Mouse (Mus musculus) embryonic fibroblast, embryonic 13.5 days (primary cell): Measurements from ENCODE around the gene Srpk1.

Experiments
- CTCF ChIP-seq: IDR thresholded peaks from 2 replicates; pipeline ENCODE4 v1.5.1; 2011; ENCODE audit warnings: mild to moderate bottlenecking, control low read depth, low read length, moderate library complexity, borderline replicate concordance; ENCODE audit not compliant: insufficient read depth
- POLR2A ChIP-seq: IDR thresholded peaks from 2 replicates; pipeline ENCODE4 v1.6.1; 2011; ENCODE audit warnings: low read depth, mild to moderate bottlenecking, control low read depth, low read length, moderate library complexity

DNA sequence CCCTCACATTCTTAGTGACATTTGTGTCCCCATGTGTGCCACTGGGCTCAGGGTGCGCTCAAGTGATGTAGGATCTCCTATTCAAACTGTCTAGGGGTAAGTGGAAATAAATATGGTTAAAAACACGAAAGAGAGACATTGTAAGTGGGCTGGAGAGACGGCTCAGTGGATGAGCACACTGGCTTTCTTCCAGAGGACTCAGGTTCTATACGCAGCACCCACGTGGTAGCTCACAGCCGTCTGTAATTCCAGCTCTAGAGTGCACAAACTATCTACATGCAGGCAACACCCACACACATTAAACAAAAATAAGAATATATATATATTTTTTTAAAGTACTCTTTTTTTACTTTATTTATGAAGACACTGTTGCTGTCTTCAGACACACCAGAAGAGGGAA is 49.6 kb downstream of the Srpk1 start:
- no peak for TF ChIP-seq CTCF
- no peak for TF ChIP-seq POLR2A
